Mouse (Mus musculus): ENCODE results near the gene Olfr738.

Gene Olfr738

DNA sequence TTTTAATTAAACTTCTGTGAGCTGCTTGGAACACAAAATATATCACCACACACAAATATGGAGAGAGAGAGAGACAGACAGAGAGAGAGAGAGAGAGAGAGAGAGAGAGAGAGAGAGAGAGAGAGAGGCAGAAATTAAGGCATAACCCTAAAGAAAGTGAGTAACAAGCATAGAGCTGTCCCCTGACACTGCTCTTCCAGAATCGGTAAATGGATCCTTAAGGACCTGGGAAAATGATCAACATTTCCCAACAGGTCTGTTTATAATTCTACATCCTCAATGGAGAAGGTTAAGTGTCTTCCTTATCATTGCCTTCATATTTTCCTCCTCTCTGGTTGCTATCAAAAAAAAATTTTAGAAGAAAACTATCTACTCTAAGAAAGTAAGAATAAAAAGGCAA is at the start of gene Olfr738:
Olfr738 (plus strand) TSS at position 301 of the 400 bp plus-strand sequence.
- no peak for DNase-seq (ENCODE audit: inconsistent ontology term)

DNA sequence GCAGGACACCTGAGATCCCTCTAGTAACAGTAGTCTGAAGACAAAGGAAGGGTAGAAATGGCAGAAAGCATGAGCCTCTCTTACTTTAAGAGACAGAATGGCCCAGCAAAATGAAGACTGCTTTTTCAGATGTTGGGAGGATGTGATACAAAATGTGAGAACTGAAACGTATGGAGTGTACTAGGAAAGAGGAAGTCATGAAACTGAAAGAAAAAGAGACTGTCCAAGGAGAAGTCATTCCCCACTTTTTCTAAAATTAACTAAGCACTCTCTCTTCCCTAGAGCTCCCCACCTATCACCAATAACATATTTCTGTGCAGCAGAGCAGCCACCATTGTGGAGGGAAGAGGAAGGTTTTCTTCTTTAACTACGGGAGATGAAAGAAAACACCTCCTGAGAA is 49.8 kb upstream of the Olfr738 start, which contains the start of gene Tlr11:
Tlr11 (plus strand) TSS at position 322 of the 400 bp plus-strand sequence.
- no peak for DNase-seq (ENCODE audit: inconsistent ontology term)

DNA sequence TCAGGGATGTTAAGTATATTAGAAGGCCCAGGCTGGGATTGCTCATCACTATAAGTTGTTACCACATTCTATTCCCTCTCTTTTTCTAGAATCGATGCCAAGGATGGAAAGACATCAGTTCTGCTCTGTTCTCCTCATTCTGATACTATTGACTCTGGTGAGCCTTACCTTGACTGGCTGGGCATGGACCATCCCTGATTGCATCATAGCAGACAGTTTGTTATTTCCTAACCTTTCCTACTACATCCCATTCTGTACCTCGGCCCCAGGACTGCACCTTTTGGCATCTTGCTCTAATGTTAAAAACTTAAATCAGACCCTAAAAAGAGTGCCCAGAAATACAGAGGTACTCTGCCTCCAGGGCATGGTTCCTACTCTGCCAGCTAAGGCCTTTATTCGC is 46.9 kb upstream of the Olfr738 start:
- DNase-seq (ENCODE audit: inconsistent ontology term) = no peak

DNA sequence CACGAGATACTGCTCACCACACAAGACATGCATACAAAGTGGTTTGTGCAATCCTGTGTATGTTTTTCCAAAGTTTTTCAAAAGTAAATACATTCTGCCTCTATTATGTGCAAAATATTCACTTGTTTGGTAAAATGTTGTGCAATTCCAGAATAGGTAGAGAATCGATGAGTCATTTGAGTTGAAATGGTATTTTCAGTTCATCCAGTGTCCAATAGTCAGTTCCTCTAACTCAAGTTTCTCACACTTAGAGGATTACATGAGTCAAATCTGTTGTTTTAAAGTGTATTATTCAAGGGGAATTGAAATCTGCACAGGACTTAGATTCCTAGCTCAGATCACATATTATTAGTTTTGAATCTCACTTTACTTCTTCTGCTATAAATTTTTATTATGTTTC is 43.8 kb upstream of the Olfr738 start:
- no peak for DNase-seq (ENCODE audit: inconsistent ontology term)

DNA sequence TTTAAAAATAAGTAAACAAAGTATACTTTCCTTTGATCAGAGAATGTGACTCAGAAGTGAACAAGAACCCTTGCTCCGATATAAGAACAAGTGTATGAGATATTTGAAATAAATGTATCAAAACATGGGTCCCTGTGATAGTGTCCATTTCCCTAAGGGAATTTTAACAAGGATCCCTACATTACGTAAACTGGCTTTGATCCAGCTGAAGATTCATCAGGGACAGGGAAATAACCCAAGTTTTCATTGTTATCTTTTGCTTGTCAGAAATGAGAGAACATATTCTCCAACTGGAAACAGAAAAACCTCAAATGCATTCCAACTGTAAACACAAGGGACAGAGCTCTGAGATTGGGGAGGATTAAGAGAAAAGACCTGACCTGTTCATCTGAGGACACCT is 26.5 kb upstream of the Olfr738 start, which contains the start of gene Olfr736:
Olfr736 (plus strand) TSS at position 301 of the 400 bp plus-strand sequence.
- no peak for DNase-seq (ENCODE audit: inconsistent ontology term)

DNA sequence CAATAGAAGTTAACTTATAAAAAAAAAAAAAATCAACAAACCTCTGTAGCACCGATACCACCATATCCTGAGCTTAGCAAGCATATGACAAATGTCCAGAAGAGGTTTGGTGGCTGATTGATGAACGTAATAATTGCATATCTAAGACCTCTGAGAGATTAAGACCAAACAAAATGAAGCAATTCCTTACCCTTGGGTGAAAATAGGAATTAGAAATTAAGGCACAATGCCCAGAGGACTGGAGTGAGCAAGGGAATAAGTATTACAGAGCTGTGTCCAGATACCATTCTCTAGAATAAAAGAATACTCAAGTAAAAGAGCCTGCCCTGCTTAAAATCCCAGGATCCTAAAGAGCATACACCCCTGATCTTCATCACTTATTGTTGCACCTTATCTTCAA is 11.0 kb downstream of the Olfr738 start, which contains the start of gene Olfr739:
Olfr739 (plus strand) TSS at position 301 of the 400 bp plus-strand sequence.
- no peak for DNase-seq (ENCODE audit: inconsistent ontology term)

DNA sequence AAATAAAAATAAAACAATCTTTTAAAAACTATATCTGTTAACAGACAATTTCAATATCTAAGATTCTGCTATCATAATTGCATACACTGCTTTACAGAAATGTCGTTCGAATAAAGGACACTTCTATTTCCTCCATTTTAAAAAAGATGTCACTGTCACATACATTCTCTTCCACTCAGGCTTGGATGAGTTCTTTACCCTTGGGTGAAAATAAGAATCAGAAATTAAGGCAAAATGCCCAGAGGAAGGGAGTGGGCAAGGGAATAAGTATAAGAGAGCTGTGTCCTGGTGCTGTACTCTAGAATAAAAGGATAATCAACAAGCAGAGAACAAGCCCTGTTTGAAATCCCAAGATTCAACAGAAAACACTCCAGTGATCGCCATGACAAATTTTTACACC is 37.9 kb downstream of the Olfr738 start, which contains the start of gene Olfr740:
Olfr740 (plus strand) TSS at position 301 of the 400 bp plus-strand sequence.
- no peak for DNase-seq (ENCODE audit: inconsistent ontology term)

All from Muller cell, postnatal 12 days (primary cell).